Mouse (Mus musculus): ENCODE results near the gene Cd200r1. TPM values are rescaled to one million over a fixed set of nuclear protein-coding genes. Genes with fewer than 3 reads are reported as not detected.

Cd200r1 gene
- polyA plus RNA-seq, 1 experiment, result 0.02 TPM

GRCm38 (mm10) chr16:44719349-44719748 lies 46.2 kb upstream of the Cd200r1 start:
- Histone ChIP-seq H3K4me3 (no peak overlapping the region), H3K79me2 (ENCODE audit: control insufficient read depth, insufficient read depth) (peaks cover 8% of the 10 kb centered on the region), H3K36me3 (ENCODE audit: control insufficient read depth, insufficient read depth) (peaks cover 3% of the 10 kb centered on the region), H3K4me2 (ENCODE audit: low read depth) (no peak overlapping the region), H3ac (ENCODE audit: control insufficient read depth, insufficient read length) (no peak overlapping the region), H3K27me3 (ENCODE audit: control insufficient read depth, insufficient read depth, insufficient read length) (no peaks in the 10 kb centered on the region)
- TF ChIP-seq TCF12 (IDR thresholded peaks at IDR 0.05; ENCODE audit: insufficient read depth, poor library complexity, severe bottlenecking), result no peak
- TF ChIP-seq USF1 (IDR thresholded peaks at IDR 0.05; ENCODE audit: low read depth), result no peak
- TF ChIP-seq MYOD1 (IDR thresholded peaks at IDR 0.05; ENCODE audit: control insufficient read depth in 1 of 3, insufficient read length in 2 of 3, low read depth in 2 of 3), result no peak
- no peak for TF ChIP-seq MAX (IDR thresholded peaks at IDR 0.05; ENCODE audit: low read depth)
- TF ChIP-seq MYOG (IDR thresholded peaks at IDR 0.05; ENCODE audit: control insufficient read depth in 1 of 3, insufficient read depth in 1 of 3, insufficient read length in 2 of 3, low read depth in 2 of 3), result no peak
- no peak for TF ChIP-seq E2F4 (IDR thresholded peaks at IDR 0.05; ENCODE audit: insufficient read depth)
- no peak for TF ChIP-seq POLR2A (IDR thresholded peaks at IDR 0.05; ENCODE audit: insufficient read length, low read depth)
- TF ChIP-seq CEBPB (IDR thresholded peaks at IDR 0.05; ENCODE audit: insufficient read depth, poor library complexity, severe bottlenecking), result no peak
- TF ChIP-seq POLR2AphosphoS2 (IDR thresholded peaks at IDR 0.05; ENCODE audit: insufficient read length, low read depth), result no peak
- no peak for TF ChIP-seq REST (IDR thresholded peaks at IDR 0.05; ENCODE audit: insufficient read depth, insufficient read length)
- TF ChIP-seq SRF (IDR thresholded peaks at IDR 0.05; ENCODE audit: control insufficient read depth, insufficient read length, low read depth), result no peak
- no peak for TF ChIP-seq TCF3 (IDR thresholded peaks at IDR 0.05; ENCODE audit: insufficient read length, low read depth)

DNA sequence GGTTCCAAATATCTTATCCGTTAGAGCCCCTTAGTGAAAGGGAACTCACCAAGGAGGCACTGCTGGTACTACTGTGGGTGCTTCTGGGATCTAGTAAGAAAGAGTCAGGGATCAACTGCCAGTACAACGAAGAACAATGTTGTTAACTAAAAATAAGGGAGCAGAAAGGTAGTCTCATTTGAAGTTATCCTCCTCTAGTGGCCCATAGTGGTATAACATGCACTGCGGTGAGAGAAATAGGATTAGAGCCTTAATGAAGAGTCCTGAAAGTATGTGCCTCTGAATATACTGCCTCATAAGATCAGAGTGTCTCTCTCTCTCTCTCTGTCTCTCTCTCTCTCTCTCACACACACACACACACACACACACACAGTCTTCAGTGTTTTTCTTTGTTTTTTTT lies 45.0 kb upstream of the Cd200r1 start:
- H3K36me3 ChIP-seq (ENCODE audit: control insufficient read depth, insufficient read depth), result peaks cover 3% of the 10 kb centered on the region
- H3K27me3 ChIP-seq (ENCODE audit: control insufficient read depth, insufficient read depth, insufficient read length), result no peaks in the 10 kb centered on the region
- H3K4me2 ChIP-seq (ENCODE audit: low read depth), result no peak overlapping the region
- TF ChIP-seq TCF12 (IDR thresholded peaks at IDR 0.05; ENCODE audit: insufficient read depth, poor library complexity, severe bottlenecking), result no peak
- no peak for TF ChIP-seq MYOG (IDR thresholded peaks at IDR 0.05; ENCODE audit: control insufficient read depth in 1 of 3, insufficient read depth in 1 of 3, insufficient read length in 2 of 3, low read depth in 2 of 3)
- no peak for TF ChIP-seq SRF (IDR thresholded peaks at IDR 0.05; ENCODE audit: control insufficient read depth, insufficient read length, low read depth)
- TF ChIP-seq CEBPB (IDR thresholded peaks at IDR 0.05; ENCODE audit: insufficient read depth, poor library complexity, severe bottlenecking), result no peak
- no peak for TF ChIP-seq MYOD1 (IDR thresholded peaks at IDR 0.05; ENCODE audit: control insufficient read depth in 1 of 3, insufficient read length in 2 of 3, low read depth in 2 of 3)
- TF ChIP-seq POLR2A (IDR thresholded peaks at IDR 0.05; ENCODE audit: insufficient read length, low read depth), result no peak
- no peak for TF ChIP-seq POLR2AphosphoS2 (IDR thresholded peaks at IDR 0.05; ENCODE audit: insufficient read length, low read depth)
- no peak for TF ChIP-seq USF1 (IDR thresholded peaks at IDR 0.05; ENCODE audit: low read depth)
- TF ChIP-seq REST (IDR thresholded peaks at IDR 0.05; ENCODE audit: insufficient read depth, insufficient read length), result no peak
- peaks cover 18% of the 10 kb centered on the region for H3K79me2 ChIP-seq (ENCODE audit: control insufficient read depth, insufficient read depth)
- no peak overlapping the region for H3K4me3 ChIP-seq
- no peak overlapping the region for H3ac ChIP-seq (ENCODE audit: control insufficient read depth, insufficient read length)

- Histone ChIP-seq H3K4me2 (ENCODE audit: low read depth) (peak overlapping the region; percentile 96), H3ac (ENCODE audit: control insufficient read depth, insufficient read length) (no peak overlapping the region), H3K4me3 (no peak overlapping the region), H3K79me2 (ENCODE audit: control insufficient read depth, insufficient read depth) (peaks cover 39% of the 10 kb centered on the region), H3K27me3 (ENCODE audit: control insufficient read depth, insufficient read depth, insufficient read length) (no peaks in the 10 kb centered on the region), H3K36me3 (ENCODE audit: control insufficient read depth, insufficient read depth) (peaks cover 3% of the 10 kb centered on the region)
- TF ChIP-seq TCF3 (IDR thresholded peaks at IDR 0.05; ENCODE audit: insufficient read length, low read depth) (no peak), MYOG (IDR thresholded peaks at IDR 0.05; ENCODE audit: control insufficient read depth in 1 of 3, insufficient read depth in 1 of 3, insufficient read length in 2 of 3, low read depth in 2 of 3) (no peak), MAX (IDR thresholded peaks at IDR 0.05; ENCODE audit: low read depth) (no peak), MYOD1 (IDR thresholded peaks at IDR 0.05; ENCODE audit: control insufficient read depth in 1 of 3, insufficient read length in 2 of 3, low read depth in 2 of 3) (no peak), TCF12 (IDR thresholded peaks at IDR 0.05; ENCODE audit: insufficient read depth, poor library complexity, severe bottlenecking) (no peak)
Measured at GRCm38 (mm10) chr16:44722666-44723065, 42.9 kb upstream of the Cd200r1 start.

- peak within 1 kb of the TSS; percentile 93 for H3ac ChIP-seq (ENCODE audit: control insufficient read depth, insufficient read length)
- TF ChIP-seq POLR2A (IDR thresholded peaks at IDR 0.05; ENCODE audit: insufficient read length, low read depth) (peak; percentile 80), TCF3 (IDR thresholded peaks at IDR 0.05; ENCODE audit: insufficient read length, low read depth) (no peak), USF1 (IDR thresholded peaks at IDR 0.05; ENCODE audit: low read depth) (peak; percentile 67), POLR2AphosphoS2 (IDR thresholded peaks at IDR 0.05; ENCODE audit: insufficient read length, low read depth) (peak; percentile 89)
- peaks cover 55% of the 10 kb centered on the region for H3K79me2 ChIP-seq (ENCODE audit: control insufficient read depth, insufficient read depth)
- peak within 1 kb of the TSS; percentile 99 for H3K4me2 ChIP-seq (ENCODE audit: low read depth)
- H3K4me3 ChIP-seq, result peak within 1 kb of the TSS; percentile 78
- no peaks in the 10 kb centered on the region for H3K27me3 ChIP-seq (ENCODE audit: control insufficient read depth, insufficient read depth, insufficient read length)
- peaks cover 7% of the 10 kb centered on the region for H3K36me3 ChIP-seq (ENCODE audit: control insufficient read depth, insufficient read depth)
Measured at GRCm38 (mm10) chr16:44724083-44724787, 41.3 kb upstream of the Cd200r1 start, which contains the start of gene Nepro. Gene Nepro, plus strand, starts transcription at chr16:44724301.

DNA sequence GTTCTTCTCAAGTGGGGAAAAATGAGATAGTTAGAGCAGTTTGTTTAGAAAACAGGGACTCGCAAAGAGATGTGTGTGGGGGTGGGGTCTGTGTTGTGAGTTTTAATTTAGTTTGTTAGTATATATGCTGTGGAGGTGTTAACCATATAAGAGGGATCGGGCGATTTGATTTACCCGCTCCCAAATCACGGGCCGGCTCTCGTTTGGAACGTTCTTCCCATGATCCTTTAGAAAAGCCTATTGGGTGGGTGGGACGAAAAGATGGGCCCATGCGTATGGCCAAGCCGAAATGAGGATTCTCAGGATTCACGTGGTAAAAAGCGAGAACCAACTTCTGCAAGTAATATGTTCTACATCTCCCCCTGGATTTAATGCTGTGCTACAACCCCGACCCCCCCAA lies 40.7 kb upstream of the Cd200r1 start:
- peak overlapping the region; percentile 93 for H3ac ChIP-seq (ENCODE audit: control insufficient read depth, insufficient read length)
- TF ChIP-seq E2F4 (IDR thresholded peaks at IDR 0.05; ENCODE audit: insufficient read depth) (peak; percentile 87), TCF3 (IDR thresholded peaks at IDR 0.05; ENCODE audit: insufficient read length, low read depth) (no peak)
- H3K4me3 ChIP-seq, result peak overlapping the region; percentile 78
- peaks cover 9% of the 10 kb centered on the region for H3K36me3 ChIP-seq (ENCODE audit: control insufficient read depth, insufficient read depth)
- peak overlapping the region; percentile 99 for H3K4me2 ChIP-seq (ENCODE audit: low read depth)
- H3K27me3 ChIP-seq (ENCODE audit: control insufficient read depth, insufficient read depth, insufficient read length), result no peaks in the 10 kb centered on the region
- H3K79me2 ChIP-seq (ENCODE audit: control insufficient read depth, insufficient read depth), result peaks cover 57% of the 10 kb centered on the region

Data from myocyte (in vitro differentiated cells).